Mouse (Mus musculus): ENCODE data around the gene Acp2. TPM values are rescaled to one million over a fixed set of nuclear protein-coding genes. Genes with fewer than 3 reads are reported as not detected.

The Acp2 gene
- 6.4 TPM for polyA plus RNA-seq (2015; fragmentation: Illumina TruSeq; extraction: RNeasy Lipid Tissue Mini Kit (QIAGEN cat#74804); ENCODE audit: insufficient read depth, low read depth, low replicate concordance)

DNA sequence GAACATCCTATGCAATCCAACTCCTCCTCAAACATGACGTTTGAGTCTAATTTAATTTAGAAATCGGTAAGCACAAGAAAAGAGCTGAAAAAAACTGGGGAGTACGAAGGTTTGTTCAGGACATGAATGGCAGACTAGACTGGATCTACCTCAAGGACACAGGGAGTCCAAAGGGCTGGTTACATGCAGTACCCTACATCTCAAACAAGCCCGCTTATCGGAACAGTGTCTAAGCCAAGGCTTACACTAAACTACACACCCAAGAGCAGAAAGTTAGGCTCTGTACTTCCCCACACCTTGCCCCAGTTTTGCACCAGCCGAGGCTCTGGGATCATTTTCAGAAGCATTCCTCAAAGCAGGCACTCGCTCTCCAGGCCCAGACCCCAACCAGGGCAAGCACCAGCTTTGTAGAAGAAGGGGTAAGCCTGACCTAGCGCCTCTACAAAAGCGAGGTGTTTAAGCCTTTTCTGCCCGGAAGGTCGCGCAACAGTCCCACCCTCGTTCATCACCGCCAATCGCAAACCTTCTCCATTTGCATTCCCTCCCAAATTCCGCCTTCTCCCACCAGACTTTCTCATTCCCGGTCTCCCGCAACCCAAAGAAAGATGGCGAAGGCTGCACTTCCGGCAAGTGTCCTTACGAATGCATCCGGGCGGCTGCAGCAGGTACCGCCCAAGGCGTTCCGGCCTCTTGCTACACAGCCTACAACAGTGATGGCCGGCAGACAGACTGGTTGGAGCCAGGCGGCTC, at the start of gene Acp2, which contains the start of gene Nr1h3:
Acp2 (plus strand) TSS at position 664 of the 750 bp plus-strand sequence.
Nr1h3 (minus strand) TSS at position 613 of the 750 bp plus-strand sequence.

DNA sequence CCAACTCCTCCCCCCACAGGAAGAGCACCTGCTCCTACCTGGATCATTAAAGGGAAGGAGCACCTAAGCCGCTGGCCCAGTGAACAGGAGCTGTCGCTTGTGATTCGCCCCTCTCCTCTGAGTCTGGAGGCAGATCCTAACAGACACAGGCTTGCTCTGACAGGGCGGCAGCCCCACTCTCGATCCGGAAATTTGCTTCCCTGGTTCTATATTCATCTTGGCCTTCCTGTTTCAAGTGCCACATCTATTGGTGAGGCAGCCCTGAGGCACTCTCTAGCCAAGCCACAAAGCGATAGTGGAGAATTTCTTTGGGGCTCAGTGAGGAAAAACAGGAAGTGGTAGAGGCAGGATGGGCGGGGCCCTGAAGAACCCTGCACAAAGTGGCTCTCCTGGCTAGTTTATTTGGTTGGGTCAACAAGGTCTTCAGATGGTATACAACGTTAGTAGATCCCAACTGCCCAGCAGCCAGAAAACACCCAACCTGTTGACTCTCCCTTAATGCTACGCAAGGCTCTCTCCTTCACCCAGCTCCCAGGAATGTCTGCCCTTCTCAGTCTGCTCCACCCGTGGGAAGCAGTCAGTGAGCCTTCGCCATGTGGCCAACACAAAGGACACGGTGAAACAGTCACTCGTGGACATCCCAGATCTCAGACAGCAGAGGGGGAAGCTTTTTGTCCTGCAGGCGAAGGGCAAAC, 18.8 kb upstream of the Acp2 start, which contains the start of gene Madd:
Madd (minus strand) TSS at position 127 of the 695 bp plus-strand sequence.

DNA sequence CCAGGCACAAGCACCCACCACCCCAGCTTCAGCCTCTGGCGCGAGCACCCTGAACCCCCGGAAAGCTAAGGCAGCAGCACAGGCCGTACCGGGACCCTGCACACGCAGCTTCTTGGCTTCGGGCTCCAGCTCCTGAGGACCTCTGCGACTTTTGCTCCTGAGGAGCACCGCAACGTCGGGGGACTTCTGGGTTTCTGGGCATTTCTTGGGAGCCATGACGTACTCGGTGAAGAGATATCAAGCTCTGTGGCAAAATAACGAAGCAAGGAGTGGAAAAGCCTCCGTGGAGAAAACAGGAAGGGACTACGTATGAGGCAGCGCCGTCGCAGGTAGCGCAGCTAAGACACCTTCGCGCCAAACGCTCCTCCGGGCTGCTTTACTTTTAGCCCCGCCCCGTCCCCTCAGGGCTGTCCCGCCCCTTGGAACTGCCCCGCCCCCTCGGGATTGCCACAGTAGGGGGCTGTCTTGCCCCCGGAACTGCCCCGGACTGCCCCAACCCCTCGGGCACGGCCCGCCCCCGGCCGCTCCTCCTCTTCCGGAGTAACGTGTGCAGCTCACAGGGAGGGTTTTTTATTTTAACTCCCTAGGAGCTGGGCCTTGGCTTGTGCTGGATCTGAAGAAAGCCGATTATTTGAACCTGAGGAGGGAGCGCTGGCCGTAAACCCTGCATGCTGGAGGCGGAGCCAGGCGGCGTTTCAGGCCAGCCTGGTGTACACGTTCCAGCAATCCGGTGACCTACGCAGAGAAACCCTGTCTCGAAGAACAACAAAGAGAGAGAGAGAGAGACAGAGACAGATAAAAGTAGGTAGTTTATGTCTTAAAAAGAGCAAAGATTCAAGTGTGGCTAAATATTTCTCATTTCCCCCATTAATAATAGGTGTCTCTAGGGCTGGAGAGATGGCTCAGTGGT, 34.2 kb downstream of the Acp2 start, which contains the start of gene Ddb2:
Ddb2 (minus strand) TSS at position 382 of the 910 bp plus-strand sequence.

DNA sequence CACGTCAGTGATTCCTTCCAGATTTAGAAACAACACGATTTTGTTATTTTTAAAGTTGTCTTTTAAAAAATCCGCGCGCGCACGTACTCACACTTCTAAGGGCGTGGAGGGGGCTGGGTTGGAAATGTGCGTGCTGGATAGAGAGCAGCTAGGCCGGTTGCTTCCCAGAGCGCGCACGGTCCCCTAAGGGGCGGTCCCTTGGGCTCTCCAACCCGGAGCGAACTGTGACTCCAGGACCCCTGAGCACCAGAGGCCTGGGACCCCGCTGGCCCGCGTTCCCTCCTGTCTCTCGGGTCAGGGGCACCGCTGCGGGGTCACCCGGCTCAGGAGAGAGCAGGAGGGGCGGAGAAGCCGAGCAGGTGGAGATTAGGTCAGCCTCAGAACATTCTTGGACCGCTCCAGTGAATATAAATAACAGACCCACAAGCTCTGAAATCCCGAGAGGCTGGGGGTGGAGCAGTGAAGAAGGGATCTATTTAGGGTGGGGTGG, 53.0 kb downstream of the Acp2 start, which contains the start of gene Pacsin3:
Pacsin3 (plus strand) TSS at position 294 of the 490 bp plus-strand sequence.

Other genes starting within 250 kb of the Acp2 start
- gene Rapsn, start 167.3 kb upstream of the Acp2 start, polyA plus RNA-seq (2015; fragmentation: Illumina TruSeq; extraction: RNeasy Lipid Tissue Mini Kit (QIAGEN cat#74804); ENCODE audit: insufficient read depth, low read depth, low replicate concordance) = not detected
- gene Psmc3, start 148.9 kb upstream of the Acp2 start, polyA plus RNA-seq (2015; fragmentation: Illumina TruSeq; extraction: RNeasy Lipid Tissue Mini Kit (QIAGEN cat#74804); ENCODE audit: insufficient read depth, low read depth, low replicate concordance) = 33.6 TPM
- gene Slc39a13, start 132.5 kb upstream of the Acp2 start, polyA plus RNA-seq (2015; fragmentation: Illumina TruSeq; extraction: RNeasy Lipid Tissue Mini Kit (QIAGEN cat#74804); ENCODE audit: insufficient read depth, low read depth, low replicate concordance) = 20.6 TPM
- 1.9 TPM for gene Spi1, start 120.5 kb upstream of the Acp2 start, polyA plus RNA-seq (2015; fragmentation: Illumina TruSeq; extraction: RNeasy Lipid Tissue Mini Kit (QIAGEN cat#74804); ENCODE audit: insufficient read depth, low read depth, low replicate concordance)
- not detected for gene Mybpc3, start 84.7 kb upstream of the Acp2 start, polyA plus RNA-seq (2015; fragmentation: Illumina TruSeq; extraction: RNeasy Lipid Tissue Mini Kit (QIAGEN cat#74804); ENCODE audit: insufficient read depth, low read depth, low replicate concordance)
- gene Madd, start 19.0 kb upstream of the Acp2 start, polyA plus RNA-seq (2015; fragmentation: Illumina TruSeq; extraction: RNeasy Lipid Tissue Mini Kit (QIAGEN cat#74804); ENCODE audit: insufficient read depth, low read depth, low replicate concordance) = 16.6 TPM
- 8.1 TPM for gene Nr1h3, start 51 bp upstream of the Acp2 start, polyA plus RNA-seq (2015; fragmentation: Illumina TruSeq; extraction: RNeasy Lipid Tissue Mini Kit (QIAGEN cat#74804); ENCODE audit: insufficient read depth, low read depth, low replicate concordance)
- 7.0 TPM for gene Ddb2, start 34.1 kb downstream of the Acp2 start, polyA plus RNA-seq (2015; fragmentation: Illumina TruSeq; extraction: RNeasy Lipid Tissue Mini Kit (QIAGEN cat#74804); ENCODE audit: insufficient read depth, low read depth, low replicate concordance)
- 9.1 TPM for gene Pacsin3, start 53.1 kb downstream of the Acp2 start, polyA plus RNA-seq (2015; fragmentation: Illumina TruSeq; extraction: RNeasy Lipid Tissue Mini Kit (QIAGEN cat#74804); ENCODE audit: insufficient read depth, low read depth, low replicate concordance)
- gene Arfgap2, start 62.1 kb downstream of the Acp2 start, polyA plus RNA-seq (2015; fragmentation: Illumina TruSeq; extraction: RNeasy Lipid Tissue Mini Kit (QIAGEN cat#74804); ENCODE audit: insufficient read depth, low read depth, low replicate concordance) = 21.6 TPM
- gene 1110051M20Rik, start 241.8 kb downstream of the Acp2 start, polyA plus RNA-seq (2015; fragmentation: Illumina TruSeq; extraction: RNeasy Lipid Tissue Mini Kit (QIAGEN cat#74804); ENCODE audit: insufficient read depth, low read depth, low replicate concordance) = 5.2 TPM

Measured in pancreas, adult 10 weeks (tissue).